Mouse (Mus musculus) heart, postnatal 0 days (tissue): ENCODE data around the gene Sntg2. TPM values are rescaled to one million over a fixed set of nuclear protein-coding genes. Genes with fewer than 3 reads are reported as not detected.

Experiments used
- ATAC-seq: fragments of 200-750 bp; cut with Nextera tagmentation; 2 replicates; pipeline ENCODE4 v1.8.0; 2017; ENCODE audit warnings: low read depth, moderate number of reproducible peaks, moderate library complexity; ENCODE audit not compliant: insufficient read depth
- DNase-seq: peaks from one replicate; pipeline ENCODE4 v3.0.0-alpha.2; 2016; ENCODE audit warnings: low spot score
- H3K27ac ChIP-seq: fragments of 300-500 bp; sonication (generic); 2 replicates; pipeline ENCODE4 v1.5.1; 2014; ENCODE audit warnings: low read depth, mild to moderate bottlenecking
- H3K27me3 ChIP-seq: fragments of 300-500 bp; sonication (generic); 2 replicates; pipeline ENCODE4 v1.6.1; 2014; ENCODE audit warnings: low read length, mixed read lengths; ENCODE audit not compliant: control insufficient read depth, insufficient read depth
- H3K36me3 ChIP-seq: fragments of 300-500 bp; sonication (generic); replicated peaks from 2 replicates; pipeline ENCODE4 v1.6.1; 2014; ENCODE audit warnings: low read length, mixed read lengths; ENCODE audit not compliant: control insufficient read depth, insufficient read depth
- H3K4me1 ChIP-seq: fragments of 300-500 bp; sonication (generic); 2 replicates; pipeline ENCODE4 v1.6.1; 2014; ENCODE audit warnings: antibody characterized with exemption; ENCODE audit not compliant: control insufficient read depth, insufficient read depth
- H3K4me2 ChIP-seq: fragments of 300-500 bp; sonication (generic); 2 replicates; pipeline ENCODE4 v1.6.1; 2014; ENCODE audit warnings: low read depth, mild to moderate bottlenecking, low read length, moderate library complexity
- H3K4me3 ChIP-seq: fragments of 300-500 bp; sonication (generic); 2 replicates; pipeline ENCODE4 v1.5.1; 2014; ENCODE audit warnings: low read depth, low read length
- H3K9ac ChIP-seq: fragments of 300-500 bp; sonication (generic); replicated peaks from 2 replicates; pipeline ENCODE4 v1.6.1; 2014; ENCODE audit warnings: low read depth, low read length, mixed read lengths
- H3K9me3 ChIP-seq: fragments of 300-500 bp; sonication (generic); replicated peaks from 2 replicates; pipeline ENCODE4 v1.6.1; 2016; ENCODE audit warnings: low read length; ENCODE audit not compliant: control insufficient read depth
- CTCF ChIP-seq: IDR thresholded peaks from 2 replicates; pipeline ENCODE4 v1.5.1; 2016; ENCODE audit warnings: antibody characterized with exemption, control low read depth, low read depth
- EP300 ChIP-seq: IDR thresholded peaks from 2 replicates; pipeline ENCODE4 v1.6.1; 2016; ENCODE audit warnings: antibody characterized with exemption, low read depth
- WGBS: fragments of 180-500 bp; shearing (Covaris S2); extraction: QIAGEN DNeasy Blood & Tissue Kit; methylation state at CpG from one replicate; pipeline ENCODE4 v1.1.7; 2014; 5-methylcytosine and 5-hydroxymethylcytosine counted together
- polyA plus RNA-seq: library from polyadenylated mRNA; unstranded; fragments of >200 nt; fragmentation: Nextera tagmentation; extraction: Ambion mirVana; gene quantifications from 2 replicates; pipeline ENCODE4 v1.2.1, GENCODE M21; 2015
- total RNA-seq: library from RNA; depleted of rRNA; stranded (reverse); fragments of >200 nt; gene quantifications from 2 replicates; pipeline ENCODE4 v1.2.3, GENCODE M21; 2014; ENCODE audit warnings: low replicate concordance

Gene Sntg2
- total and polyA plus RNA-seq, 2 experiments from 2014 or later = 2.8 to 13.9 TPM

DNA sequence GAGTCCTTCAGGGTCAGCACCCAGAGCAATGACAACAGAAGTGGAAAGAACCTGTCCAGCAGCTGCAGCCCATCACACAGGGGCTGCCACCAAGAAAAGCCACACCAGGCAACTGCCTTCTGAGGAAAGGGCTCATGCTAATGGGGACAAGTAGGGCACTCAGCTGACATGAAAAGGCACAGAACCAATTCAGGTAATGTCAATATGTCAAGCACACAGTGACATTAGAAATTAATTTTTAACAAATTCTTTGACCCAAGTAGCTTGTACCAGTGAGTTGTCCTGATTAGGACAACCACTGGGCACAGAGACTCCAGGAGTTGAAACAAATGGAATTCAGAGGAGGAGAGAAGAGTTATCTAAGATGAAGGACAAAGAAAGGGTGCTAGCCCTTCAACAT is 60.2 kb downstream of the Sntg2 start:
- Histone ChIP-seq H3K9ac (no peak overlapping the region), H3K4me2 (no peak overlapping the region), H3K27me3 (no peaks in the 10 kb centered on the region), H3K36me3 (no peaks in the 10 kb centered on the region), H3K4me3 (no peak overlapping the region), H3K4me1 (peaks cover 7% of the 10 kb centered on the region; the same call in 1 of the 2 replicates), H3K27ac (no peak overlapping the region), H3K9me3 (no peaks in the 10 kb centered on the region)
- ATAC-seq = no peak
- no peak for TF ChIP-seq EP300
- DNase-seq = no peak

DNA sequence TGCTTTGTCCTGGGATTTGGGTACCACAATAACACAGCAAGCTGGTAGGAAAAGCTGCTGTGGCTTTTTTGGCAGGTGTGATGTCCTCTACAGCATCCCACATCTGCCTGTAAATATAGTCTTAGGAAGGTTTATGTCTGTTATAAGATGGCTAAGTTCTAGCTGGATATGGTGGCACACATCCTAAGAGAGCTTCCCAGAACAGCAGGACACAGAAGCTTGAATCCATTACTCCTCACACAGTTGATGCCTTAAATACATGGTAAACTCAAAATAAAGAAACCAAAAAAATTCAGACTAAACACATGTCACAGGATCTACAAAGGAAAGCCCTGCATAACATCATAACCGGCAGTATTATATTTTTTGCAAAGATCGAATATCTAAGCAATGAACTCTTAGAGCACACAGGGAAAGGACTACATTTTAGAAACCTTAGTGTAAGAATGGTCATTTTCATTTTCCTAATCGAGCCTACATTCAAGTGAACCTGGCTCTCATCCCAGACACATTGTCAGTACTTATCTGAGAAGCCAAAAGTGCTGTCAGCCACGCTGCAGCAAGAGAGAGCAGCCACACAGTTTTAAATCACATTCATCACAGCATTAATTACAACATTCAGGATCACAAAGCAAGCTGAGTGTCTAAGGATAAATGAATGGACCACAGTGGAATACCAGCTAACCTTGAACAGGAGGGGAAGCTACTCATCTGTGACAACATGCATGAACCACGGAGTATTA is 64.8 kb downstream of the Sntg2 start:
- DNase-seq = peak; percentile 35
- Histone ChIP-seq H3K36me3 (no peaks in the 10 kb centered on the region), H3K9ac (no peak overlapping the region), H3K4me2 (no peak overlapping the region), H3K4me1 (peaks cover 8% of the 10 kb centered on the region; the same call in 1 of the 2 replicates), H3K27ac (no peak overlapping the region), H3K9me3 (no peaks in the 10 kb centered on the region), H3K27me3 (no peaks in the 10 kb centered on the region), H3K4me3 (no peak overlapping the region)
- 27% methylated on average over 5 of the region's 5 CpGs for WGBS
- TF ChIP-seq CTCF = no peak
- TF ChIP-seq EP300 = no peak
- ATAC-seq = 0 out of 2 replicates have a peak, but pooled peaks have one; percentile 17

DNA sequence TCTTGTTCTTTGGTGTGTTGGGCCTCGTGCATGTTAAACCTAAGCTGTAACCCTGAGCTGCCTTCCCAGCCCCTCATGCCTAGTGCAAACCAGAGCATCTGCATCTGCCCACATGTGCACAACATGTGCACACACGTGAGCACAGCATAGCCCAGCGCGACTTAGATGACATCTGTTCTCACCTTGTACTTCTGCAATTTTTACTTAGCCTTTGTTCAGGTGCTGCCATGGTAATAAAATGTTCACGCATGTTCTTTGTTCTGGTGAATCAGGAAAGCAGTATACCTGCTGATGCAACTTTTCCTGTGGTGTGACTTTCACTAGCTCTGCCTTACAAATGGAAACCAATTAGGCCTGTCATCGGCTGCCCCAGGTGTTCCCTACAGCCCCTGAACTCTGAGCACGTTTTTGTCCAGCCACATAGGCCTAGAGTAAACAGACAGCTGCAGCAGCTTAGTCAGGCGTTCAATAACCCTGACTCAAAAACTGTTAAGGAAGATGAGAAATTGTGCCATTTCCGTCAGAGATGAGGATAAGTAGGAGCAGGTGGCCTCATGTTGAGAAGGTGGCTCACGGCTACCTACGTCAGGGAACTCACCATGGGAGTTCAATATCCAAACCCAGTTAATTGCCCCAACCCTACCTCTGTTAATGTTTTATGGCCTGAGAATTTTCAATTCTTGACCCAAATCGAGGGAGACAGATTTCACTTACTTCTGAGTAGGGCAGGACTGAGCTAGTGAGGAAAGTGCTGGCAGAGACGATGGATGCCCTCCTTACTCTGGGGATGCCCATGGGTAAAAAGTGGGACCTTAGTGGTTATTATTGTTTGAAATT is 80.2 kb downstream of the Sntg2 start:
- DNase-seq (no peak), ATAC-seq (no peak)
- Histone ChIP-seq H3K9ac (no peak overlapping the region), H3K9me3 (no peaks in the 10 kb centered on the region), H3K36me3 (no peaks in the 10 kb centered on the region), H3K4me1 (no peaks in the 10 kb centered on the region), H3K27ac (no peak overlapping the region), H3K4me3 (no peak overlapping the region), H3K4me2 (no peak overlapping the region), H3K27me3 (no peaks in the 10 kb centered on the region)
- 81% methylated on average over 13 of the region's 13 CpGs for WGBS
- TF ChIP-seq EP300 = no peak
- no peak for TF ChIP-seq CTCF

DNA sequence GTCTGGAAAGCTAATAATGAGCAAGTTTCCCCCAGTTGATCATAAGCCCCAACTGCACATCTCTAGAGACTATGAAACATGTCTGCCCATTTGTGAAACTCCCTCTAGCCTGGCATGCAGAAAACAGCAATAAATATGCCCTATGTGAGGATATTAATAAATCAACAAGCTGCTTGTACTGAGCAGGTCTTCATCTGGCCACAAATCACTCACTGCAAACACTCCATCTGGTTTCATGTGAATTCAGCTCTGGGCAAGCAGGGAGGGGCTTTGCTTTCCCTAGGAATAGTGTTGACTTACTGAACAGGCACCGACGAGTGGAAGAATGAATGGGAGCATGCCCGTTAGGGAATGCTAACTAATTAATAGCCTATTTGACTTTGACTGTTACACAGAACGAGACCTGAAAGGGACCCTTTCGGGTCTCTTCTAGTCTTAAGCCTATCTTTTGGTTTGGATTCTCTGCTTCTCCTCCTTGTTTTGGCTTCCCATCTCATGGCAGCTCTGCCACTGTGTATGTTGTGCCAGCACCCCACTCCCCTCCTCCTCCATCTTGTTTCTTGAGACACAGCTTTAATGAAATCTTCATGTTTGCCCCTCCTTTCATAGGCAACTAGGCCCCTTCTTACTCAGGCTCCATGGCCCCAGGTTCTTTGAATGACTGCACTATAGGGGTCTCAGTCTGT is 86.1 kb downstream of the Sntg2 start:
- 75% methylated on average over 5 of the region's 5 CpGs for WGBS
- TF ChIP-seq CTCF (no peak), EP300 (no peak)

DNA sequence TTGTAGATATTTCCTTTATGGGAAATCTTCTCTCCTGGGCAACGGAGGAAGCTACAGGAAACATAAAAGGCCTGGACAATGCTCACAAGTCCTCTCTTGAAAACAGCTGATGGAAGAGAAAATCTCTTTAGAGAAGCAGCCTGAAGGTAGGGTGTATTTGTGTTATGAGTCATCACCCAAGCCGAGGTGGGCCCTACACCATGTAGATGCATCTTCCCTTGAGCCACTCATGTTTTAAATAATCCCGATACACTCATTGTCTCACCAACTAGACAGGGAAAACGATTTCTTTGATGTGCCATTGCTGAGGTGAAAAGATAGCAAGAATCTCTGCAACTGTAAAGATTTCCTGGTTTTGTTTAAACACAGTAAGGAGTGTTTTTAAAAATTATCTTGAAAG is 89.4 kb downstream of the Sntg2 start:
- Histone ChIP-seq H3K4me2 (no peak overlapping the region), H3K27ac (no peak overlapping the region), H3K27me3 (no peaks in the 10 kb centered on the region), H3K9ac (no peak overlapping the region), H3K36me3 (no peaks in the 10 kb centered on the region), H3K9me3 (no peaks in the 10 kb centered on the region), H3K4me1 (no peaks in the 10 kb centered on the region), H3K4me3 (no peak overlapping the region)
- no peak for DNase-seq
- TF ChIP-seq EP300 (no peak), CTCF (no peak)
- ATAC-seq = no peak
- 60% methylated on average over 4 of the region's 4 CpGs for WGBS

More for the DNA sequence above, 86.1 kb downstream of the Sntg2 start:
- no peaks in the 10 kb centered on the region for H3K27me3 ChIP-seq
- H3K36me3 ChIP-seq = no peaks in the 10 kb centered on the region
- no peak overlapping the region for H3K9ac ChIP-seq
- H3K4me3 ChIP-seq = no peak overlapping the region
- no peaks in the 10 kb centered on the region for H3K9me3 ChIP-seq
- no peak for ATAC-seq
- H3K4me2 ChIP-seq = no peak overlapping the region
- H3K27ac ChIP-seq = no peak overlapping the region
- no peaks in the 10 kb centered on the region for H3K4me1 ChIP-seq
- DNase-seq = no peak
